Mouse (Mus musculus): ENCODE measurements around the gene Slc35a5.

Gene Slc35a5

DNA sequence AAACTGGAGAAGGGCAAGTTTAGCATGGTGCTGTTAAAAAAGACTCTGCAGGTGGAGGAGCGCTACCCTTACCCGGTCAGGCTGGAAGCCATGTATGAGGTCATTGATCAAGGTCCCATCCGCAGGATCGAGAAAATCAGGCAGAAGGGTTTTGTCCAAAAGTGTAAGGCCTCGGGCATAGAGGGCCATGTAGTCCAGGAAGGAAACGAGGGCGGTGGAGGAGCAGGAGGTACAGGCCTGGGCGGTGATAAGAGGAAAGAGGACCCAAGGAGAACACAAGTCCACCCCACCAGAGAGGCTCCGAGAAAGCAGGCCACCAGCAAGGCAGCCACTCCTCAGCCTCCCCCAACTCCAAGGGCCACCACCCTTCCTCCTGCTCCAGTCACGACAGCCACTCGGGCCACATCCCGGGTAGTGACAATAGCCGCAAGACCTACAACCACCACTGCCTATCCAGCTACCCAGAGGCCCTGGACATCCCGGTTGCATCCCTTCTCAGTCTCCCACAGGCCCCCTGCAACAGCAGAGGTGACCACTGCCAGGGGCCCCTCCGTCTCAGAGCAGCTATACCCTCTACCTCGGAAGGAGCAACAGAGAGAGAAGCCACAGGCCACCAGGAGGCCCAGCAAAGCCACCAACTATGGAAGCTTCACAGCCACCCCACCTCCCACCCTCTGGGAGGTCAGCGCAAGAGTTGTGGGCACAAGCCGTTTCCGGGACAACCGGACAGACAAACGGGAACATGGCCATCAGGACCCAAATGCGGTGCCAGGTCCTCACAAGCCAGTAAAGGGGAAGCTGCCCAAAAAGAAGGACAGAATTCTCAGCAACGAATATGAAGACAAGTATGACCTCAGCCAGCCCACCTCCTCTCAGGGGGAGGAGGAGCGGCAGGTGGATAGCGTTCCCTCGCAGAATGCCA, 62.7 kb downstream of the Slc35a5 start:
- no peak for DNase-seq (ENCODE audit: low read depth, low spot score)
- Histone ChIP-seq H3K27me3 (ENCODE audit: control insufficient read depth, insufficient read depth, low read length, poor library complexity, severe bottlenecking) (no peaks in the 10 kb centered on the region), H3K36me3 (ENCODE audit: control insufficient read depth, insufficient read depth, low read length, poor library complexity, severe bottlenecking) (no peaks in the 10 kb centered on the region)

- no peaks in the 10 kb centered on the region for H3K36me3 ChIP-seq (ENCODE audit: control insufficient read depth, insufficient read depth, low read length, poor library complexity, severe bottlenecking)
- no peak for DNase-seq (ENCODE audit: low read depth, low spot score)
- no peaks in the 10 kb centered on the region for H3K27me3 ChIP-seq (ENCODE audit: control insufficient read depth, insufficient read depth, low read length, poor library complexity, severe bottlenecking)
These were observed 63.5 kb downstream of the Slc35a5 start for GRCm38 (mm10) chr16:45095030-45095429.

DNA sequence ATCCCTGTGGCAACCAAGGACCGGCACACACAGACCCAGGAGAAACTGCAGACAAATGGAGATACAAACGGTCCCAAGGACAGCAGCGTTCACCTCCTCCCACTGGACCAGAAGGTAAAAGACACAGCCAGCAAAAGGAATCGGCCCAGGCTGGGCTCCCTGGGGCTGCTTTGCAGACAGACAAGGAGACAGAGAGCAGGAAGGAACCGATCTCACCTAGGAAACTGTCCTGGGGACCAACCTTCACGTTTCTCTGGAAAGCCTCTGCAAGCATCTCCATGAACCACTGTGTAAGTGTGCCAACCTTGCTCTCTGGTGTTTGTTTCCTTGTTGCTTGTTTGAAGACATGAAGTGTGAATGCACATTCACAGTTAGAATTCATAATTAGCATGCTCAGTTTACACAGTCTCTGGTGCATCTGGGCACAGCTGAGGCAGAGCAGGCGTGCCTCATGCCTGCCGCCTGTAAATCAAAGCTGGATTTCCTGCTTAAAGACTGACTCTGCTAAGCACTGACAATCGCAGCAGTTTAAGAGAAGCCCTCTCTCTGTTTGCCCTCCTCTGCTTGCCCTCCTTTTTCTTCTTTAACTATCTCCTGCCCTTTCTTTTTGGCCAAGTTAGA, 64.3 kb downstream of the Slc35a5 start:
- DNase-seq (ENCODE audit: low read depth, low spot score), result no peak

DNA sequence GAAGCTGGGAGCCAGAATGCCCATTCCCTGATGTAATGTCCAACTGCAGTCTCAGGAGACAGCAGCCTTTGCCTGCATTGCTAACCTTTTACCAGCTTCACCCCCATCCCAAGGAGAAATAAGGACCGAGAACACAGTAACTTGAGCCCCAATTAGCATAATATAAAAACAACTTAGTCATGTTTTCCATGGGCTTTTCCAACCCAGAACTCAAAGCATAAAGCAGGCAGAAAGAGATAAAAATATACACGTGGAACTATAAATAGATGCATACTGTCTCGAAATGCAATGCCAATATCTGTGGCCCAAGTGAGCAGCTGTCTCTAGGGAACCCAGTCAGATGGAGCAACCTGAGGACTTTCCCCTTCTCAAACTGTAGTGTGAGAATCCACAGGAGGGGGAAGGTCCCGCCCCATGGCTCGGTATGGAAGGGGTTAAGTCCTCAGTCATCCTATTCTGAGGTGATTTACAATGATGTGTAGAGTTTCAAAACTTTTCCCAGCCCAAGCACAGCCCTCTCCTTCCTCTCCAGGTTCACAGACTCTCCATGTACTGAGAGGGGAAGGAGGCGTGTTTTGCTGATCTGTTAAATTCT, 65.3 kb downstream of the Slc35a5 start, which contains the start of gene Ccdc80:
TSS of gene Ccdc80 (plus strand) at position 266 of the 595 bp plus-strand sequence.
- no peaks in the 10 kb centered on the region for H3K27me3 ChIP-seq (ENCODE audit: control insufficient read depth, insufficient read depth, low read length, poor library complexity, severe bottlenecking)
- H3K36me3 ChIP-seq (ENCODE audit: control insufficient read depth, insufficient read depth, low read length, poor library complexity, severe bottlenecking), result no peaks in the 10 kb centered on the region
- no peak for DNase-seq (ENCODE audit: low read depth, low spot score)

More for the DNA sequence above, 64.3 kb downstream of the Slc35a5 start:
- H3K27me3 ChIP-seq (ENCODE audit: control insufficient read depth, insufficient read depth, low read length, poor library complexity, severe bottlenecking), result no peaks in the 10 kb centered on the region
- no peaks in the 10 kb centered on the region for H3K36me3 ChIP-seq (ENCODE audit: control insufficient read depth, insufficient read depth, low read length, poor library complexity, severe bottlenecking)

DNA sequence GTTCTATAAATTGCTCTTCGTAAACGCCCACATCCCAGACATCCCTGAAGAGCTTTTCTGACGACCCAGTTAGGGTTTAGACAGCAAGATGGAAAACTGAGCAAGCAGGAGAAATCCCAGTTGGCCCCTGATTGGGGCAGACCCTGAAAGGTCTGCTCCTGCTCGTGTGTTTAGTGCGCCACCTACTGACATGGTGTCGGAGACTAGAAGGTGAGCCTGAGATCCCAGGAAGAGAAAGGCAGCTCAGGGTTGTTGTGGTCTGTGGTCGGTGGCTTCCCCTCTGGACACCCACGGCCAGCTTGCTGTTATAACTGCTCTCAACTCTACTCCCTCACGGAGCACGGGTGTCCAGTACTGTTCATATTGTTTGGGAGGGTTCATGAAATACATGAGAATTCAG, 68.5 kb downstream of the Slc35a5 start:
- Histone ChIP-seq H3K27me3 (ENCODE audit: control insufficient read depth, insufficient read depth, low read length, poor library complexity, severe bottlenecking) (no peaks in the 10 kb centered on the region), H3K36me3 (ENCODE audit: control insufficient read depth, insufficient read depth, low read length, poor library complexity, severe bottlenecking) (no peaks in the 10 kb centered on the region)
- DNase-seq (ENCODE audit: low read depth, low spot score), result peak; percentile 81

Data from splenic B cell, adult 2 months (primary cell).